Mouse (Mus musculus) myocyte (in vitro differentiated cells): ENCODE data around the gene Mbd5.

Experiments used
- E2F4 ChIP-seq: IDR thresholded peaks from one replicate; pipeline ENCODE4 v1.6.1; 2011; ENCODE audit warnings: mild to moderate bottlenecking, control low read depth, moderate library complexity; ENCODE audit not compliant: insufficient read depth
- MAX ChIP-seq: IDR thresholded peaks from one replicate; pipeline ENCODE4 v1.6.1; 2011; ENCODE audit warnings: low read depth, mild to moderate bottlenecking, control low read depth
- MYOD1 ChIP-seq, 3 experiments: IDR thresholded peaks; one replicate each; pipeline ENCODE4 v1.6.1; 2011; ENCODE audit warnings: control low read depth in 2 of 3, low read depth in 2 of 3, mild to moderate bottlenecking in 2 of 3, moderate library complexity in 1 of 3; ENCODE audit not compliant: insufficient read length in 2 of 3, control insufficient read depth in 1 of 3
- POLR2A ChIP-seq: IDR thresholded peaks from one replicate; pipeline ENCODE4 v1.6.1; 2011; ENCODE audit warnings: low read depth, mild to moderate bottlenecking, control low read depth, moderate library complexity; ENCODE audit not compliant: insufficient read length
- POLR2AphosphoS2 ChIP-seq: IDR thresholded peaks from one replicate; pipeline ENCODE4 v1.6.1; 2011; ENCODE audit warnings: low read depth, control low read depth; ENCODE audit not compliant: insufficient read length
- TCF12 ChIP-seq: IDR thresholded peaks from one replicate; pipeline ENCODE4 v1.6.1; 2011; ENCODE audit warnings: mild to moderate bottlenecking, control low read depth; ENCODE audit not compliant: poor library complexity, insufficient read depth, severe bottlenecking

- TF ChIP-seq TCF12 = no peak
- TF ChIP-seq POLR2AphosphoS2 = no peak
- TF ChIP-seq MAX = no peak
- no peak for TF ChIP-seq POLR2A
- TF ChIP-seq E2F4 = no peak
- no peak for TF ChIP-seq MYOD1 (IDR thresholded peaks at IDR 0.05; ENCODE audit: control insufficient read depth in 1 of 3, insufficient read length in 2 of 3, low read depth in 2 of 3)
These were observed 326.9 kb downstream of the Mbd5 start for GRCm38 (mm10) chr2:49276017-49276722.
